Comparison of ENCODE assay signal across 21 mouse cellular contexts in the genomic region with DNA sequence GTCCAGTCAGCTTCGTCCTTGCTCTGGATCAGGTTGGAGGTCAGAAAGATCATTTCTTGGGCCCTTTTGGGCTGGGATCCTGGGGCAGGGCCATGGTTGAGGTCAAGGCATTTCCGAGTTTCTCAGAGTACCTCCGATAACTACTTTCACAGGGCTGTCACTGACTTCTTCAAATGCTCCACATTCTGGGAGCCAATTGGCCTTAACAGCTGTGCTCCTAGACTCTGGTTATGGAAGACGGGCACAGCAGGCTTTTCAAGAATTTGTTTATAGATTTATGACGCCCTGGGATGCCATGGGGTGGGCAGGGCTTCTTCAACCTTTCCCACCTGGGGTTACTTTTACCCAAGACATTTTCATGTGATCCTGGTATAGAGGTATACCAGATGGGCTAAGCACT. TPM values are rescaled to one million over a fixed set of nuclear protein-coding genes. Genes with fewer than 3 reads are reported as not detected.
"Had no signal": no experiment of that assay in that cellular context is flagged by ENCODE, and none has a peak within 500 bp of the region (broad histone marks: within the 10 kb centered on the region; RNA-seq: fewer than 3 reads in every experiment).

No protein-coding gene starts in this region.

- H3K4me2 ChIP-seq: lung, embryonic 15.5 days; midbrain, embryonic 11.5 days; midbrain, embryonic 13.5 days; midbrain, embryonic 15.5 days; neural tube, embryonic 13.5 days; neural tube, embryonic 15.5 days had no signal

- ATAC-seq: liver, postnatal 0 days; lung, postnatal 0 days; midbrain, embryonic 13.5 days; midbrain, embryonic 15.5 days had no signal

- DNase-seq: liver, postnatal 0 days; lung, adult 2 months; lung, postnatal 14 days; lung, postnatal 36 days; retina, postnatal 1 day; right cerebral cortex, adult 18-20 months; right cerebral cortex, postnatal 25 days; right cerebral cortex, postnatal 4 days; spleen, adult 18-20 months; thymus, adult 18-20 months; thymus, postnatal 14 days; thymus, postnatal 36 days had no signal

- H3K27me3 ChIP-seq: lung, embryonic 15.5 days; midbrain, embryonic 13.5 days; midbrain, embryonic 15.5 days; neural tube, embryonic 13.5 days; neural tube, embryonic 15.5 days had no signal

- H3K36me3 ChIP-seq: lung, embryonic 15.5 days; midbrain, embryonic 13.5 days; midbrain, embryonic 15.5 days; neural tube, embryonic 13.5 days; neural tube, embryonic 15.5 days had no signal

- H3K4me3 ChIP-seq: lung, embryonic 15.5 days; megakaryocyte, embryonic 14.5 days; midbrain, embryonic 13.5 days; midbrain, embryonic 15.5 days; neural tube, embryonic 13.5 days; neural tube, embryonic 15.5 days had no signal

RNA-seq across cellular contexts. Expression of a gene that starts 10.8 kb away (rescaled TPM):
- polyA plus RNA-seq: liver, postnatal 0 days; macrophage had no signal
